Mouse (Mus musculus) heart, embryonic 14.5 days (tissue): ENCODE results near the gene Sbds. TPM values are rescaled to one million over a fixed set of nuclear protein-coding genes. Genes with fewer than 3 reads are reported as not detected.

Experiments
- ATAC-seq: fragments of 200-750 bp; cut with Nextera tagmentation; 2 replicates; pipeline ENCODE4 v1.8.0; 2017; ENCODE audit warnings: low read depth, moderate TSS enrichment; ENCODE audit not compliant: insufficient number of reproducible peaks, insufficient read depth, low FRiP score
- H3K27ac ChIP-seq, 2 experiments: fragments of 200-500 bp in 1 of 2; fragments of 300-500 bp in 1 of 2; sonication (generic) in 1 of 2; replicated peaks in 1 of 2; 2 replicates each; pipeline ENCODE4 v1.5.1; 2012 to 2014; ENCODE audit warnings: low read depth in 2 of 2, low read length in 2 of 2, control low read depth in 1 of 2, mild to moderate bottlenecking in 1 of 2, mixed read lengths in 1 of 2; ENCODE audit not compliant: control insufficient read depth in 1 of 2, insufficient read depth in 1 of 2
- H3K27me3 ChIP-seq: fragments of 300-500 bp; sonication (generic); 2 replicates; pipeline ENCODE4 v1.6.1; 2014; ENCODE audit warnings: mild to moderate bottlenecking, low read length, control low read depth; ENCODE audit not compliant: control insufficient read depth, insufficient read depth
- H3K36me3 ChIP-seq: fragments of 300-500 bp; sonication (generic); 2 replicates; pipeline ENCODE4 v1.6.1; 2014; ENCODE audit warnings: mild to moderate bottlenecking, control low read depth, low read length, mixed read lengths; ENCODE audit not compliant: control insufficient read depth, insufficient read depth
- H3K4me1 ChIP-seq, 2 experiments: fragments of 200-500 bp in 1 of 2; fragments of 300-500 bp in 1 of 2; sonication (generic) in 1 of 2; 2 replicates each; pipeline ENCODE4 v1.6.1; 2012 to 2014; ENCODE audit warnings: low read length in 2 of 2, control low read depth in 1 of 2, mixed read lengths in 1 of 2; ENCODE audit not compliant: control insufficient read depth in 2 of 2, insufficient read depth in 2 of 2
- H3K4me2 ChIP-seq: fragments of 300-500 bp; sonication (generic); 2 replicates; pipeline ENCODE4 v1.6.1; 2014; ENCODE audit warnings: mild to moderate bottlenecking, low read length
- H3K4me3 ChIP-seq, 2 experiments: fragments of 200-500 bp in 1 of 2; fragments of 300-500 bp in 1 of 2; sonication (generic) in 1 of 2; 2 replicates each; pipeline ENCODE4 v1.5.1; 2012 to 2014; ENCODE audit warnings: low read length in 2 of 2, mild to moderate bottlenecking in 2 of 2, control low read depth in 1 of 2, low read depth in 1 of 2, moderate library complexity in 1 of 2; ENCODE audit not compliant: control insufficient read depth in 1 of 2, insufficient read depth in 1 of 2
- H3K9ac ChIP-seq: fragments of 300-500 bp; sonication (generic); 2 replicates; pipeline ENCODE4 v1.6.1; 2014; ENCODE audit warnings: mild to moderate bottlenecking, low read length
- H3K9me3 ChIP-seq: fragments of 300-500 bp; sonication (generic); 2 replicates; pipeline ENCODE4 v1.6.1; 2016; ENCODE audit warnings: low read length, control low read depth; ENCODE audit not compliant: control insufficient read depth
- WGBS: fragments of 180-500 bp; shearing (Covaris S2); extraction: QIAGEN DNeasy Blood & Tissue Kit; methylation state at CpG from one replicate; pipeline ENCODE4 v1.1.7; 2014; 5-methylcytosine and 5-hydroxymethylcytosine counted together
- polyA plus RNA-seq: library from polyadenylated mRNA; unstranded; fragments of >200 nt; fragmentation: Nextera tagmentation; extraction: Ambion mirVana; gene quantifications from 2 replicates; pipeline ENCODE4 v1.2.1, GENCODE M21; 2014

The Sbds gene
- polyA plus RNA-seq, 1 experiment from 2014 or later, result 52.4 TPM

- 90% methylated on average over 7 of the region's 7 CpGs for WGBS
- no peaks in the 10 kb centered on the region for H3K27me3 ChIP-seq
- no peak overlapping the region for H3K4me2 ChIP-seq
- H3K9me3 ChIP-seq, result no peaks in the 10 kb centered on the region
- H3K27ac ChIP-seq, result no peak overlapping the region
- H3K36me3 ChIP-seq, result peaks cover 48% of the 10 kb centered on the region
- no peak overlapping the region for H3K4me3 ChIP-seq
- no peak overlapping the region for H3K9ac ChIP-seq
- ATAC-seq, result no peak
- H3K4me1 ChIP-seq, result peaks cover 2 to 6% of the 10 kb centered on the region in 2 experiments; a peak in 1 of 4 replicates
These were observed 57.3 kb downstream of the Sbds start for GRCm38 (mm10) chr5:130197981-130198380.

GRCm38 (mm10) chr5:130197454-130197853, 57.9 kb downstream of the Sbds start:
- peaks cover 48% of the 10 kb centered on the region for H3K36me3 ChIP-seq

GRCm38 (mm10) chr5:130196307-130196706, 59.0 kb downstream of the Sbds start:
- peaks cover 50% of the 10 kb centered on the region for H3K36me3 ChIP-seq
- no peak for ATAC-seq

More at GRCm38 (mm10) chr5:130197454-130197853, 57.9 kb downstream of the Sbds start:
- Histone ChIP-seq H3K27me3 (no peaks in the 10 kb centered on the region), H3K27ac (no peak overlapping the region), H3K9me3 (no peaks in the 10 kb centered on the region), H3K9ac (no peak overlapping the region), H3K4me1 (peaks cover 2 to 6% of the 10 kb centered on the region in 2 experiments; a peak in 1 of 4 replicates), H3K4me3 (no peak overlapping the region), H3K4me2 (no peak overlapping the region)
- no peak for ATAC-seq
- WGBS, result 57% methylated on average over 3 of the region's 3 CpGs

More at GRCm38 (mm10) chr5:130196307-130196706, 59.0 kb downstream of the Sbds start:
- H3K27ac ChIP-seq, result no peak overlapping the region
- WGBS, result 79% methylated on average over 1 of the region's 1 CpGs
- no peak overlapping the region for H3K4me3 ChIP-seq
- no peaks in the 10 kb centered on the region for H3K9me3 ChIP-seq
- peaks cover 5 to 10% of the 10 kb centered on the region in 2 experiments; a peak in 3 of 4 replicates for H3K4me1 ChIP-seq
- no peaks in the 10 kb centered on the region for H3K27me3 ChIP-seq
- no peak overlapping the region for H3K4me2 ChIP-seq
- no peak overlapping the region for H3K9ac ChIP-seq

Other genes starting within 250 kb of the Sbds start
- gene Asl, start 226.3 kb downstream of the Sbds start, polyA plus RNA-seq, result 16.4 and 19.3 TPM in 2 replicates
- gene Crcp, start 226.2 kb downstream of the Sbds start, polyA plus RNA-seq, result 15.1 and 16.3 TPM in 2 replicates
- gene Tpst1, start 182.2 kb downstream of the Sbds start, polyA plus RNA-seq, result 23.0 and 24.5 TPM in 2 replicates
- 4.8 TPM in 2 replicates for gene Kctd7, start 110.7 kb downstream of the Sbds start, polyA plus RNA-seq
- 16.5 and 17.9 TPM in 2 replicates for gene Rabgef1, start 83.7 kb downstream of the Sbds start, polyA plus RNA-seq
- 30.7 and 31.0 TPM in 2 replicates for gene Tmem248, start 38.4 kb downstream of the Sbds start, polyA plus RNA-seq
- 16.5 and 17.3 TPM in 2 replicates for gene Tyw1, start 89 bp upstream of the Sbds start, polyA plus RNA-seq
- 0.31 and 0.58 TPM in 2 replicates for gene Caln1, start 113.9 kb upstream of the Sbds start, polyA plus RNA-seq
- gene A330070K13Rik, start 129.1 kb upstream of the Sbds start, polyA plus RNA-seq, result not detected in 2 replicates